Mouse (Mus musculus): ENCODE results near the gene Spin2g.
"Not testable (repeated sequence)": the region's sequence is repeated elsewhere in the genome, so short reads cannot be mapped to it uniquely, and the experiment has no call there.

The Spin2g gene

DNA sequence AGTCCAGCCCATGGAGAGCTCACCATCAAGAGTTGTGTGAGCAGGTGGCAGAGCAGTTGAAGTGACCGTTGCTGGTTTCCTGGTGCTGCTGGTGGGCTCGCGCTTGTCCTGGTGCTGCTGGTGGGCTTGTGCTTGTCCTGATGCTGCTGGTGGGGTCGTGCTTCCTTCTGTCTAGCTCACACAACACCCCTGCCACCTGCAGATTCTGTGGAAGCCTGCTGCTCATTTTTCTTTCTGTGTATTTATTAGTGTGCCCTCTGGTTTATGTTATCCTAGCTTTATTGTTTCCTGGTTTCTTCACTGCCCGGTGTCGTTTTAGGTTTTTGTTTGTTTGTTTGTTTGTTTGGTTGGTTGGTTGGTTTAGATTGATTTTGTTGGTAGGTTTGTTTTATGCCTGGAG lies at the start of gene Spin2g:
Spin2g (minus strand) TSS at position 101 of the 400 bp plus-strand sequence.
- DNase-seq (ENCODE audit: low spot score): not testable (repeated sequence)

All from MN1 (cell line).